Mouse (Mus musculus) MEL (cell line): ENCODE data around the gene Mrpl38.

Source experiments
- CTCF ChIP-seq, 3 experiments: IDR thresholded peaks in 2 of 3; conservative IDR thresholded peaks in 1 of 3; 2 replicates each; pipeline ENCODE4 v1.5.1; 2011 to 2012; ENCODE audit warnings: low read length in 3 of 3, low read depth in 2 of 3, mild to moderate bottlenecking in 2 of 3, improper control_type of control experiment in 1 of 3, inconsistent platforms in 1 of 3, mixed read lengths in 1 of 3, moderate library complexity in 1 of 3; ENCODE audit not compliant: control insufficient read depth in 1 of 3, insufficient read depth in 1 of 3, poor library complexity in 1 of 3, severe bottlenecking in 1 of 3
- EP300 ChIP-seq, 2 experiments: IDR thresholded peaks; 2 replicates each; pipeline ENCODE4 v1.6.1; 2011; ENCODE audit warnings: improper control_type of control experiment in 2 of 2, low read length in 2 of 2, low read depth in 1 of 2, mild to moderate bottlenecking in 1 of 2
- GABPA ChIP-seq: IDR thresholded peaks from 2 replicates; pipeline ENCODE4 v1.6.1; 2012; ENCODE audit warnings: low read depth, mild to moderate bottlenecking, inconsistent platforms, low read length, improper control_type of control experiment, moderate library complexity
- GATA1 ChIP-seq: IDR thresholded peaks from 2 replicates; pipeline ENCODE4 v1.6.1; 2011; ENCODE audit warnings: low read depth, low read length, improper control_type of control experiment
- HCFC1 ChIP-seq: IDR thresholded peaks from 2 replicates; pipeline ENCODE4 v1.6.1; 2012; ENCODE audit warnings: low read depth, mild to moderate bottlenecking, inconsistent platforms, low read length, improper control_type of control experiment, moderate library complexity
- JUND ChIP-seq: IDR thresholded peaks from 2 replicates; pipeline ENCODE4 v1.6.1; 2011; ENCODE audit warnings: low read depth, mild to moderate bottlenecking, improper control_type of control experiment, low read length
- MAFK ChIP-seq: IDR thresholded peaks from 2 replicates; pipeline ENCODE4 v1.6.1; 2011; ENCODE audit warnings: low read depth, mild to moderate bottlenecking, low read length, improper control_type of control experiment, borderline replicate concordance
- MAX ChIP-seq: IDR thresholded peaks from 2 replicates; pipeline ENCODE4 v1.6.1; 2011; ENCODE audit warnings: low read length, improper control_type of control experiment
- MEF2A ChIP-seq: IDR thresholded peaks from 2 replicates; pipeline ENCODE4 v1.6.1; 2014; ENCODE audit warnings: low read depth, mild to moderate bottlenecking, inconsistent platforms, low read length, improper control_type of control experiment; ENCODE audit not compliant: poor library complexity, insufficient replicate concordance, severe bottlenecking; ENCODE audit errors: extremely low read depth
- POLR2A ChIP-seq, 2 experiments: IDR thresholded peaks; 2 replicates each; pipeline ENCODE4 v1.6.1; 2011 to 2012; ENCODE audit warnings: low read length in 2 of 2, mild to moderate bottlenecking in 2 of 2, control low read depth in 1 of 2, improper control_type of control experiment in 1 of 2, low read depth in 1 of 2, moderate library complexity in 1 of 2; ENCODE audit not compliant: control insufficient read depth in 1 of 2, insufficient read depth in 1 of 2, poor library complexity in 1 of 2
- POLR2AphosphoS2 ChIP-seq: IDR thresholded peaks from 2 replicates; pipeline ENCODE4 v1.6.1; 2011; ENCODE audit warnings: low read length, improper control_type of control experiment
- POLR2AphosphoS5 ChIP-seq: IDR thresholded peaks from 2 replicates; pipeline ENCODE4 v1.6.1; 2012; ENCODE audit warnings: low read depth, borderline replicate concordance, mild to moderate bottlenecking, inconsistent platforms, low read length, moderate library complexity, mixed read lengths
- USF2 ChIP-seq, 2 experiments: IDR thresholded peaks; 2 replicates each; pipeline ENCODE4 v1.6.1; 2011 to 2012; ENCODE audit warnings: improper control_type of control experiment in 2 of 2, low read length in 2 of 2, borderline replicate concordance in 1 of 2, inconsistent platforms in 1 of 2, low read depth in 1 of 2, mild to moderate bottlenecking in 1 of 2; ENCODE audit not compliant: insufficient read depth in 1 of 2
- ZC3H11A ChIP-seq: IDR thresholded peaks from 2 replicates; pipeline ENCODE4 v1.6.1; 2012; ENCODE audit warnings: low read depth, mild to moderate bottlenecking, inconsistent platforms, low read length, improper control_type of control experiment

DNA sequence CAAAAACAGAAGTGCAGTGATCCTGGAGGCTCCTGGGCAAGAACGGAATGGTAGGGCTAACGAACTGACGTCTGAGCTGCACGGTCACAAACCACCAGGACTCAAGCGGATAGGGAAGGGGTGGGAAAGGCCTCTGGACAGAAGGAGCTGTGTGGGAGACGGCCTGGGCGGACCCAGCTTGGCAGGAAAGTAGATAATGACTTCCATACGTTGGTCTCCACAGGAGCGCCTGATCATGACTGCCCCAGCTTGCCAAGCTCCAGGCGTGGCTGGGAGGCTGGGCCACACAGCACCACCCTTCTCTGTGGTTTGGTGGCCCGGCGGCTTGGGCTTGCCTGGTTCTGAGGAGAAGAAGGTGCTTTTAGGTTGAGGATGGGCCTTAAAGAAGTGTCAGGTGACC, 21.4 kb downstream of the Mrpl38 start:
- no peak for TF ChIP-seq MEF2A
- no peak for TF ChIP-seq ZC3H11A
- no peak for TF ChIP-seq MAX
- no peak for TF ChIP-seq EP300 (IDR thresholded peaks at IDR 0.05; ENCODE audit: low read depth in 1 of 2, low read length in 2 of 2)
- TF ChIP-seq USF2 (IDR thresholded peaks at IDR 0.05; ENCODE audit: borderline replicate concordance in 1 of 2, insufficient read depth in 1 of 2, low read depth in 1 of 2, low read length in 2 of 2), result no peak
- TF ChIP-seq CTCF (IDR thresholded peaks at IDR 0.05 in 2 of 3, conservative IDR thresholded peaks at IDR 0.05 in 1 of 3; ENCODE audit: control insufficient read depth in 1 of 3, insufficient read depth in 1 of 3, low read depth in 2 of 3, low read length in 3 of 3, poor library complexity in 1 of 3, severe bottlenecking in 1 of 3), result no peak
- TF ChIP-seq JUND, result no peak
- TF ChIP-seq GATA1, result no peak
- no peak for TF ChIP-seq MAFK
- no peak for TF ChIP-seq GABPA
- no peak for TF ChIP-seq POLR2AphosphoS2
- no peak for TF ChIP-seq POLR2A (IDR thresholded peaks at IDR 0.05; ENCODE audit: control insufficient read depth in 1 of 2, insufficient read depth in 1 of 2, low read depth in 1 of 2, low read length in 2 of 2, poor library complexity in 1 of 2)
- no peak for TF ChIP-seq POLR2AphosphoS5
- TF ChIP-seq HCFC1, result no peak
